ENCODE assay signal across 12 mouse cellular contexts in genomic region chr1:42230469-42231040, GRCm38 (mm10).
A peak's percentile ranks its signal among the peaks of the same experiment; 100 is the strongest.
DNase-seq lines count a peak whose midpoint lies in the region; ATAC-seq and TF ChIP-seq lines count a peak whose summit lies in the region.
"Had no signal": no experiment of that assay in that cellular context is flagged by ENCODE, and none has a peak within 500 bp of the region (broad histone marks: within the 10 kb centered on the region; RNA-seq: fewer than 3 reads in every experiment).

No protein-coding gene starts in this region.

- H3K36me3 ChIP-seq in embryonic facial prominence, embryonic 15.5 days: no peaks in the 10 kb centered on the region
- no peaks in the 10 kb centered on the region for H3K36me3 ChIP-seq in embryonic facial prominence, embryonic 10.5 days (replicated peaks)

- no peaks in the 10 kb centered on the region for H3K27me3 ChIP-seq in embryonic facial prominence, embryonic 15.5 days
- peaks cover 7% of the 10 kb centered on the region; the same call in 1 of the 2 replicates for H3K27me3 ChIP-seq in embryonic facial prominence, embryonic 10.5 days (replicated peaks; ENCODE audit: low read depth, poor library complexity, severe bottlenecking)

- WGBS in embryonic facial prominence, embryonic 15.5 days: 85% methylated on average over 21 of the region's 21 CpGs
- WGBS in embryonic facial prominence, embryonic 10.5 days: 93% methylated on average over 21 of the region's 21 CpGs

- no peak for TF ChIP-seq CTCF in left cerebral cortex, adult 2 months (IDR thresholded peaks at IDR 0.05)
- TF ChIP-seq CTCF in brain, embryonic 14.5 days (IDR thresholded peaks at IDR 0.05; ENCODE audit: borderline replicate concordance, extremely low read depth, insufficient read depth, insufficient read length): no peak

- DNase-seq in embryonic facial prominence, embryonic 10.5 days (ENCODE audit: low spot score): no peak
- peak in 1 of 2 experiments; percentile 31 for DNase-seq in left cerebral cortex, adult 2 months (ENCODE audit: extremely low spot score in 1 of 2, low spot score in 2 of 2)
- DNase-seq in left cerebral cortex, adult 11 months (ENCODE audit: low spot score): no peak
- peak; percentile 93 for DNase-seq in brain, embryonic 14.5 days (ENCODE audit: low read depth)
- peak; percentile 48 to 50 for DNase-seq in left cerebral cortex, postnatal 36 days (ENCODE audit: low spot score in 2 of 2)
- no peak for DNase-seq in heart, adult 8-10 months (ENCODE audit: low spot score)
- no peak for DNase-seq in heart, postnatal 25 days (ENCODE audit: low spot score)
- DNase-seq: adrenal gland, adult 8-10 months; kidney, adult 2 months; thymus, postnatal 36 days had no signal

- H3K4me1 ChIP-seq in embryonic facial prominence, embryonic 15.5 days: 0 out of 2 replicates have a peak, but pooled peaks cover 8% of the 10 kb centered on the region
- H3K4me1 ChIP-seq in embryonic facial prominence, embryonic 10.5 days: peaks cover 19% of the 10 kb centered on the region

- ATAC-seq in embryonic facial prominence, embryonic 15.5 days (ENCODE audit: insufficient number of reproducible peaks, low FRiP score, low TSS enrichment, low read depth): peak; percentile 34; the same call in 1 of the 2 replicates

- H3K4me3 ChIP-seq in embryonic facial prominence, embryonic 15.5 days (replicated peaks): no peak overlapping the region
- no peak overlapping the region for H3K4me3 ChIP-seq in embryonic facial prominence, embryonic 10.5 days
- H3K4me3 ChIP-seq in left cerebral cortex, adult 2 months: peak overlapping the region; percentile 47

- no peak for TF ChIP-seq POLR2A in brain, embryonic 14.5 days (IDR thresholded peaks at IDR 0.05; ENCODE audit: borderline replicate concordance, extremely low read depth, insufficient read depth, insufficient read length, poor library complexity, severe bottlenecking)

- H3K9ac ChIP-seq in embryonic facial prominence, embryonic 15.5 days: no peak overlapping the region
- H3K9ac ChIP-seq: liver, embryonic 14.5 days had no signal

- intact Hi-C loops in left cerebral cortex, adult 2 months (cut with DNase I): no loop called here
- intact Hi-C loops in left cerebral cortex, postnatal 36 days (cut with DNase I): no loop called here
- intact Hi-C loops in heart, postnatal 25 days (cut with DNase I): no loop called here

- no peak overlapping the region for H3K27ac ChIP-seq in embryonic facial prominence, embryonic 15.5 days (replicated peaks)
- no peak overlapping the region for H3K27ac ChIP-seq in embryonic facial prominence, embryonic 10.5 days (replicated peaks)
- H3K27ac ChIP-seq in left cerebral cortex, adult 2 months: no peak overlapping the region; the same call in 1 of the 2 replicates
- H3K27ac ChIP-seq: liver, embryonic 14.5 days had no signal

- H3K9me3 ChIP-seq in embryonic facial prominence, embryonic 15.5 days (replicated peaks): no peaks in the 10 kb centered on the region
- H3K9me3 ChIP-seq in embryonic facial prominence, embryonic 10.5 days: no peaks in the 10 kb centered on the region

- no peak overlapping the region for H3K4me2 ChIP-seq in embryonic facial prominence, embryonic 15.5 days (replicated peaks)

Comparison
In these comparisons a context has a peak if more than half of its experiments do, and no peak if none do; other contexts are left out.
1. DNase-seq: peak in brain, embryonic 14.5 days (single experiment) and left cerebral cortex, postnatal 36 days (2 of 2); none in embryonic facial prominence, embryonic 10.5 days (single experiment), left cerebral cortex, adult 11 months (single experiment), heart, adult 8-10 months (single experiment) and heart, postnatal 25 days (single experiment).